Mouse (Mus musculus) forebrain, postnatal 0 days (tissue): ENCODE data around the gene Grin2b. TPM values are rescaled to one million over a fixed set of nuclear protein-coding genes. Genes with fewer than 3 reads are reported as not detected.
A peak's percentile ranks its signal among the peaks of the same experiment; 100 is the strongest.

ENCODE experiments used
- ATAC-seq: fragments of 200-750 bp; cut with Nextera tagmentation; 2 replicates; pipeline ENCODE4 v1.8.0; 2017; ENCODE audit warnings: mild to moderate bottlenecking, moderate library complexity
- DNase-seq: peaks from one replicate; pipeline ENCODE4 v3.0.0-alpha.2; 2015
- H3K27ac ChIP-seq: fragments of 300-500 bp; sonication (generic); 2 replicates; pipeline ENCODE4 v1.5.1; 2014; ENCODE audit warnings: low read depth, mild to moderate bottlenecking, antibody characterized with exemption, low read length, moderate library complexity, mixed read lengths
- H3K27me3 ChIP-seq: fragments of 300-500 bp; sonication (generic); 2 replicates; pipeline ENCODE4 v1.6.1; 2014; ENCODE audit warnings: mild to moderate bottlenecking, low read length, mixed read lengths; ENCODE audit not compliant: insufficient read depth
- H3K36me3 ChIP-seq: fragments of 300-500 bp; sonication (generic); 2 replicates; pipeline ENCODE4 v1.6.1; 2014; ENCODE audit warnings: mild to moderate bottlenecking, moderate library complexity; ENCODE audit not compliant: insufficient read depth
- H3K4me1 ChIP-seq: fragments of 300-500 bp; sonication (generic); 2 replicates; pipeline ENCODE4 v1.6.1; 2014; ENCODE audit warnings: antibody characterized with exemption; ENCODE audit not compliant: insufficient read depth
- H3K4me2 ChIP-seq: fragments of 300-500 bp; sonication (generic); 2 replicates; pipeline ENCODE4 v1.6.1; 2014; ENCODE audit warnings: low read depth, mild to moderate bottlenecking, moderate library complexity
- H3K4me3 ChIP-seq: fragments of 300-500 bp; sonication (generic); 2 replicates; pipeline ENCODE4 v1.5.1; 2014; ENCODE audit warnings: low read depth, low read length, mixed read lengths
- H3K9ac ChIP-seq: fragments of 300-500 bp; sonication (generic); 2 replicates; pipeline ENCODE4 v1.6.1; 2014; ENCODE audit warnings: mild to moderate bottlenecking
- H3K9me3 ChIP-seq: fragments of 300-500 bp; sonication (generic); 2 replicates; pipeline ENCODE4 v1.6.1; 2016; ENCODE audit warnings: low read length
- CTCF ChIP-seq: sonication (generic); IDR thresholded peaks from 2 replicates; pipeline ENCODE4 v1.5.1; 2016; ENCODE audit warnings: antibody characterized with exemption, control low read depth, low read depth
- WGBS: fragments of 180-500 bp; shearing (Covaris S2); extraction: QIAGEN DNeasy Blood & Tissue Kit; methylation state at CpG from one replicate; pipeline ENCODE4 v1.1.7; 2014; 5-methylcytosine and 5-hydroxymethylcytosine counted together
- polyA plus RNA-seq: library from polyadenylated mRNA; unstranded; fragments of >200 nt; fragmentation: Nextera tagmentation; extraction: Ambion mirVana; gene quantifications from 2 replicates; pipeline ENCODE4 v1.2.1, GENCODE M21; 2015
- total RNA-seq: library from RNA; depleted of rRNA; stranded (reverse); fragments of >200 nt; gene quantifications from 2 replicates; pipeline ENCODE4 v1.2.3, GENCODE M21; 2014

Gene Grin2b
- total and polyA plus RNA-seq, 2 experiments from 2014 or later: 66.6 to 102 TPM

- no peak overlapping the region for H3K4me3 ChIP-seq
- DNase-seq (no peak), ATAC-seq (no peak)
- no peak overlapping the region for H3K27ac ChIP-seq
- H3K4me2 ChIP-seq: no peak overlapping the region
- WGBS: 52% methylated on average over 1 of the region's 1 CpGs
- no peaks in the 10 kb centered on the region for H3K4me1 ChIP-seq
- no peak overlapping the region for H3K9ac ChIP-seq
- TF ChIP-seq CTCF: no peak
- no peaks in the 10 kb centered on the region for H3K9me3 ChIP-seq
- 0 out of 2 replicates have a peak, but pooled peaks cover 8% of the 10 kb centered on the region for H3K36me3 ChIP-seq
- H3K27me3 ChIP-seq: no peaks in the 10 kb centered on the region
Measured at GRCm38 (mm10) chr6:135756075-135756474, 417.2 kb downstream of the Grin2b start.

- no peak for DNase-seq
Measured at GRCm38 (mm10) chr6:135748412-135749076, 424.8 kb downstream of the Grin2b start.

GRCm38 (mm10) chr6:135745606-135746005, 427.7 kb downstream of the Grin2b start:
- H3K36me3 ChIP-seq: no peaks in the 10 kb centered on the region
- no peak for ATAC-seq
- no peak overlapping the region for H3K4me2 ChIP-seq
- no peaks in the 10 kb centered on the region for H3K4me1 ChIP-seq
- WGBS: 70% methylated on average over 2 of the region's 2 CpGs
- H3K27me3 ChIP-seq: no peaks in the 10 kb centered on the region
- no peak overlapping the region for H3K27ac ChIP-seq
- H3K9me3 ChIP-seq: no peaks in the 10 kb centered on the region
- TF ChIP-seq CTCF: no peak
- DNase-seq: no peak
- H3K9ac ChIP-seq: no peak overlapping the region
- H3K4me3 ChIP-seq: no peak overlapping the region

More at GRCm38 (mm10) chr6:135748412-135749076, 424.8 kb downstream of the Grin2b start:
- Histone ChIP-seq H3K9ac (no peak overlapping the region), H3K4me3 (no peak overlapping the region), H3K4me1 (no peaks in the 10 kb centered on the region), H3K9me3 (no peaks in the 10 kb centered on the region), H3K27me3 (no peaks in the 10 kb centered on the region), H3K27ac (no peak overlapping the region), H3K4me2 (no peak overlapping the region), H3K36me3 (no peaks in the 10 kb centered on the region)
- peak; percentile 53 for ATAC-seq
- no peak for TF ChIP-seq CTCF
- 28% methylated on average over 6 of the region's 7 CpGs for WGBS

GRCm38 (mm10) chr6:135734227-135734732, 439.0 kb downstream of the Grin2b start:
- peak; percentile 25; the same call in 1 of the 2 replicates for ATAC-seq

GRCm38 (mm10) chr6:135727106-135727505, 446.2 kb downstream of the Grin2b start:
- DNase-seq (no peak), ATAC-seq (no peak)
- no peaks in the 10 kb centered on the region for H3K9me3 ChIP-seq
- H3K36me3 ChIP-seq: peaks cover 3% of the 10 kb centered on the region
- TF ChIP-seq CTCF: no peak
- H3K4me3 ChIP-seq: no peak overlapping the region
- WGBS: 88% methylated on average over 5 of the region's 5 CpGs
- no peaks in the 10 kb centered on the region for H3K27me3 ChIP-seq
- H3K9ac ChIP-seq: no peak overlapping the region
- H3K4me1 ChIP-seq: no peaks in the 10 kb centered on the region
- H3K4me2 ChIP-seq: no peak overlapping the region
- no peak overlapping the region for H3K27ac ChIP-seq

More at GRCm38 (mm10) chr6:135734227-135734732, 439.0 kb downstream of the Grin2b start:
- Histone ChIP-seq H3K27ac (no peak overlapping the region), H3K36me3 (peaks cover 34% of the 10 kb centered on the region), H3K4me3 (no peak overlapping the region), H3K4me1 (no peaks in the 10 kb centered on the region), H3K4me2 (no peak overlapping the region), H3K9me3 (no peaks in the 10 kb centered on the region), H3K9ac (no peak overlapping the region), H3K27me3 (no peaks in the 10 kb centered on the region)
- DNase-seq: no peak
- WGBS: 76% methylated on average over 4 of the region's 4 CpGs
- TF ChIP-seq CTCF: no peak

- H3K9ac ChIP-seq: no peak overlapping the region
- H3K4me3 ChIP-seq: no peak overlapping the region
- H3K36me3 ChIP-seq: no peaks in the 10 kb centered on the region; the same call in 1 of the 2 replicates
- no peaks in the 10 kb centered on the region for H3K27me3 ChIP-seq
- H3K9me3 ChIP-seq: no peaks in the 10 kb centered on the region
- no peak for TF ChIP-seq CTCF
- WGBS: 83% methylated on average over 2 of the region's 2 CpGs
- DNase-seq (no peak), ATAC-seq (no peak)
- no peaks in the 10 kb centered on the region for H3K4me1 ChIP-seq
- no peak overlapping the region for H3K4me2 ChIP-seq
- no peak overlapping the region for H3K27ac ChIP-seq
Measured at GRCm38 (mm10) chr6:135721706-135722105, 451.6 kb downstream of the Grin2b start.

GRCm38 (mm10) chr6:135714906-135715305, 458.4 kb downstream of the Grin2b start:
- H3K4me2 ChIP-seq: no peak overlapping the region
- WGBS: 18% methylated on average over 4 of the region's 4 CpGs
- no peaks in the 10 kb centered on the region for H3K9me3 ChIP-seq
- no peaks in the 10 kb centered on the region for H3K4me1 ChIP-seq
- H3K27me3 ChIP-seq: no peaks in the 10 kb centered on the region
- H3K4me3 ChIP-seq: no peak overlapping the region
- ATAC-seq (no peak), DNase-seq (no peak)
- no peak overlapping the region for H3K9ac ChIP-seq
- no peak overlapping the region for H3K27ac ChIP-seq
- TF ChIP-seq CTCF: no peak
- no peaks in the 10 kb centered on the region; the same call in 1 of the 2 replicates for H3K36me3 ChIP-seq
